10 mouse cellular contexts compared by ENCODE assay signal in the genomic region with DNA sequence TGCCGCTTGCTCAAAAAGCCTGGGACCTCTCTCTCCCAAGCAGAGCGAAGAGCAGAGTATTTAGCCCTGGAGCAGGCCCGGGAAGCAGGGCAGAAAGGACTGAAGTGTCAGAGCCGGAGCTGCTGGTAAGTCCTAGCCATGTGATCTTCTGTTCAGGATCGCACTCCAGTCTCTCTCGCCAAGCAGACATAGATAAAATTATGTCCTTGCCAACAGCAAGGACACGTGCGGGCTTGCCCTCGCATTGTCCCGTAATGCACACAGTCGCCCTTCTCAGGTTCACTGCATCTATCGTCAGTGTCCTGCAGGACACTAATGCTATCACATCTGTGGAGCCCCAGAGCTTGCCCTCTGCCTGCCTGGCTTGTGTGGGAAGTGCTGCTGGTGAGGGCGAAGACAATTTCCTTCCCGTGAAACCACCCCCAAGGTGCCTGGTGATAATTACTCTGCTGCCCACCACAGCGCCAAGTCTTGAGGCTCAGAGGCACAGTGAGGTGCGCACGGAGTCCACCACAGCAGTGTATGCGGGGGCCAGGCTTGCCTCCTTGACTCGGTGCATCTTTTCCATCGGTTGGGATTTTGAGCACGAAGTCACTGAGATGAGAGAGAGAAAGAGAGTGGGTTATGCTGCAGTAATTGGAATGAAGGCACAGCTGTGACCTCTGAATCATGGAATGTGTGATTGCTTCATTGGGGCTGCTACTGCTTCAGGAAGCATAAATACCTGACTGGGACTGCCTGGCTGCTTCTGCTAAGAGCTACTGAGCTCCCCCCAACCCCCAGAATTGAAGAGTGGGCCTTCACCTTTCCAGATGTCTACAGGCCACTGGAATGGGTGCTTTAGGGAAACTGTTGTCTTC. TPM values are rescaled to one million over a fixed set of nuclear protein-coding genes. Genes with fewer than 3 reads are reported as not detected.
A peak's percentile ranks its signal among the peaks of the same experiment; 100 is the strongest.
DNase-seq lines count a peak whose midpoint lies in the region; ATAC-seq and TF ChIP-seq lines count a peak whose summit lies in the region.
"Had no signal": no experiment of that assay in that cellular context is flagged by ENCODE, and none has a peak within 500 bp of the region (broad histone marks: within the 10 kb centered on the region; RNA-seq: fewer than 3 reads in every experiment).

No protein-coding gene starts in this region.

- H3K4me3 ChIP-seq in lung, embryonic 16.5 days (ENCODE audit: low read length) = no peak overlapping the region
- no peak overlapping the region for H3K4me3 ChIP-seq in lung, adult 2 months (replicated peaks; ENCODE audit: extremely low read depth, low read depth, low read length)
- no peak overlapping the region for H3K4me3 ChIP-seq in forebrain, embryonic 16.5 days (replicated peaks; ENCODE audit: low read length)

- intact Hi-C loops in heart, postnatal 10 days (cut with DNase I) = no loop called here

- DNase-seq in frontal cortex, adult 2 months (ENCODE audit: extremely low spot score in 1 of 2, low spot score in 1 of 2) = peak; percentile 19 to 50
- DNase-seq in frontal cortex, postnatal 25 days (ENCODE audit: low spot score in 2 of 2) = no peak
- no peak for DNase-seq in lung, adult 2 months
- DNase-seq in Patski (ENCODE audit: low read depth, low spot score) = no peak
- peak; percentile 34 to 41 for DNase-seq in heart, postnatal 10 days
- no peak for DNase-seq in kidney, postnatal 36 days
- DNase-seq: cerebellum, postnatal 10 days; thymus, postnatal 4 days had no signal

- no peak overlapping the region for H3K4me2 ChIP-seq in lung, embryonic 16.5 days (ENCODE audit: low read depth, low read length)
- no peak overlapping the region for H3K4me2 ChIP-seq in forebrain, embryonic 16.5 days (ENCODE audit: low read length)

- POLR2A ChIA-PET in Patski (lab: Charles Lee) = interaction anchor here (1.5 kb wide), 1 partner anchor 19 kb away, joined by 3 read pairs; no protein-coding TSS in a partner anchor

- 78% methylated on average over 21 of the region's 21 CpGs for WGBS in lung, embryonic 16.5 days
- 79% methylated on average over 21 of the region's 21 CpGs for WGBS in lung, adult 2 months
- 87% methylated on average over 21 of the region's 21 CpGs for WGBS in forebrain, embryonic 16.5 days

- no peak overlapping the region for H3K27ac ChIP-seq in lung, embryonic 16.5 days (ENCODE audit: low read length)
- H3K27ac ChIP-seq in forebrain, embryonic 16.5 days (ENCODE audit: low read length) = no peak overlapping the region

- H3K4me1 ChIP-seq in lung, embryonic 16.5 days (replicated peaks; ENCODE audit: control insufficient read depth, insufficient read depth, low read length) = no peaks in the 10 kb centered on the region
- H3K4me1 ChIP-seq in lung, adult 2 months (ENCODE audit: control insufficient read depth, insufficient read depth, low read length) = no peaks in the 10 kb centered on the region
- no peaks in the 10 kb centered on the region for H3K4me1 ChIP-seq in forebrain, embryonic 16.5 days (replicated peaks; ENCODE audit: control insufficient read depth, insufficient read depth, low read length)

- H3K27me3 ChIP-seq in lung, embryonic 16.5 days (ENCODE audit: control insufficient read depth, insufficient read depth, low read depth, low read length) = no peaks in the 10 kb centered on the region
- no peaks in the 10 kb centered on the region for H3K27me3 ChIP-seq in Patski
- H3K27me3 ChIP-seq in forebrain, embryonic 16.5 days (replicated peaks; ENCODE audit: control insufficient read depth, insufficient read depth, low read length) = no peaks in the 10 kb centered on the region

- no peak for TF ChIP-seq CTCF in lung, adult 2 months (IDR thresholded peaks at IDR 0.05; ENCODE audit: insufficient read depth, low read length)
- no peak for TF ChIP-seq CTCF in Patski (IDR thresholded peaks at IDR 0.05)

- no peaks in the 10 kb centered on the region for H3K9me3 ChIP-seq in lung, embryonic 16.5 days (ENCODE audit: control insufficient read depth, low read length)
- H3K9me3 ChIP-seq in forebrain, embryonic 16.5 days (ENCODE audit: control insufficient read depth, low read length) = no peaks in the 10 kb centered on the region

- H3K9ac ChIP-seq in lung, embryonic 16.5 days (ENCODE audit: low read length) = 0 out of 2 replicates have a peak overlapping the region, but pooled peaks have one; percentile 6
- no peak overlapping the region for H3K9ac ChIP-seq in forebrain, embryonic 16.5 days (replicated peaks; ENCODE audit: low read depth, low read length)

- CTCF ChIA-PET in Patski (lab: Charles Lee) = no interaction called here

- H3K36me3 ChIP-seq in lung, embryonic 16.5 days (ENCODE audit: control insufficient read depth, insufficient read depth, low read length) = no peaks in the 10 kb centered on the region
- no peaks in the 10 kb centered on the region for H3K36me3 ChIP-seq in forebrain, embryonic 16.5 days (ENCODE audit: control insufficient read depth, insufficient read depth)

- in situ Hi-C loops in Patski (cut with MboI; ENCODE audit: low pct_unique_long_range_greater_than_20kb) = no loop called here

- no peak for ATAC-seq in lung, embryonic 16.5 days (ENCODE audit: low read depth)
- peak; percentile 82 for ATAC-seq in Patski
- ATAC-seq in forebrain, embryonic 16.5 days = no peak

- TF ChIP-seq POLR2A in lung, adult 2 months (IDR thresholded peaks at IDR 0.05; ENCODE audit: borderline replicate concordance, extremely low read depth, low read depth, low read length) = no peak

RNA-seq across cellular contexts. Expression of a gene that starts 59.4 kb away (rescaled TPM):
- polyA plus RNA-seq in frontal cortex, adult 2 months (2012; rRNA removed) = 4.6 and 5.5 TPM in 2 replicates
- polyA plus RNA-seq in lung, embryonic 16.5 days (2015; fragmentation: Nextera tagmentation; extraction: Ambion mirVana) = 4.0 and 4.6 TPM in 2 replicates
- 3.1 and 4.3 TPM in 2 replicates for polyA plus RNA-seq in lung, adult 2 months (2012; rRNA removed)
- polyA plus RNA-seq in Patski (2021) = 11.6 TPM
- 1 to 10 TPM; 7.0 to 8.6 TPM for total RNA-seq in heart, postnatal 10 days (2021)
- polyA plus RNA-seq in forebrain, embryonic 16.5 days (2015; fragmentation: Nextera tagmentation; extraction: Ambion mirVana) = 4.3 and 4.6 TPM in 2 replicates

RNA-seq across cellular contexts. Expression of a gene that starts 59.5 kb away (rescaled TPM):
- polyA plus RNA-seq in frontal cortex, adult 2 months (2012; rRNA removed) = 15.2 and 17.7 TPM in 2 replicates
- polyA plus RNA-seq in lung, embryonic 16.5 days (2015; fragmentation: Nextera tagmentation; extraction: Ambion mirVana) = 29.3 and 30.9 TPM in 2 replicates
- 22.7 and 26.0 TPM in 2 replicates for polyA plus RNA-seq in lung, adult 2 months (2012; rRNA removed)
- polyA plus RNA-seq in Patski (2021) = 28.6 TPM
- total RNA-seq in heart, postnatal 10 days (2021) = 10 to 100 TPM; 22.0 to 24.9 TPM
- 27.1 and 30.0 TPM in 2 replicates for polyA plus RNA-seq in forebrain, embryonic 16.5 days (2015; fragmentation: Nextera tagmentation; extraction: Ambion mirVana)

Comparison
In these comparisons a context has a peak if more than half of its experiments do, and no peak if none do; other contexts are left out.
1. DNase-seq: peak in frontal cortex, adult 2 months (2 of 2) and heart, postnatal 10 days (2 of 2); none in frontal cortex, postnatal 25 days (0 of 2), lung, adult 2 months (single experiment), Patski (single experiment) and kidney, postnatal 36 days (0 of 2).